Comparison of ENCODE assay signal across 8 mouse cellular contexts in the genomic region with DNA sequence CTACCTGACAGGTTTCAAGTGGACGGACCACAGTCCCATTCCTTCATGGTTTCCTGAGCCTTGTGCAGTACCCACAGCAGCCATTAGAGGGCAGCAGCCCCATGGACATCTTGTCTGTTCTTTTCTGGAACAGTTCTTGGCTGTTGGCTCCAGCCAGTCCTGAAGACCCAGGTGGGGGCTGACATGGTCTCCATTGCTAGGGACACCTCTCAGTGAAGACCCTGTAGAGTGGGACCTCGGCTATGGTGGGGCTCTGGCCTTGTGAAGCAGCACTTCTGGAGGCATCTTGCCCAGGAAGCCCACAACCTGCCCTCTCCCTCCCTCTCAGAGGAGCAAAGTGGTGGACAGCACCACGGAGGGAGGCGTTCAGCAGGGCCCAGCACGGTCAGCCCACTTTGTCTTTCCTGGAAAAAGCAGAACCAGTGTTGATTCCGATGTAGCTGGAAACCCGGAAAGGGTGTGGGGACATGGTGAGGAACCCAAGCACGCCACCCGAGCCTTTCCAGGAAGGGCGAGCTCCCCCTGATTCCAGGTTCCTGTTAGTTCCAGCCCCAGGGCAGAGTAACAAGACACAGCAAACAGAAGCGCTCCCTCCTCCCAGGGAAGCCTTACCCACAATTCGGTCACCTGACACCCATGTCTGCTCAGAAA. TPM values are rescaled to one million over a fixed set of nuclear protein-coding genes. Genes with fewer than 3 reads are reported as not detected.
DNase-seq lines count a peak whose midpoint lies in the region; ATAC-seq and TF ChIP-seq lines count a peak whose summit lies in the region.

No protein-coding gene starts in this region.

- H3K27me3 ChIP-seq in C2C12 (ENCODE audit: control insufficient read depth, insufficient read depth, insufficient read length) = no peaks in the 10 kb centered on the region
- H3K27me3 ChIP-seq in forebrain, embryonic 10.5 days (ENCODE audit: poor library complexity, severe bottlenecking) = no peaks in the 10 kb centered on the region
- no peaks in the 10 kb centered on the region for H3K27me3 ChIP-seq in heart, embryonic 15.5 days
- no peaks in the 10 kb centered on the region for H3K27me3 ChIP-seq in liver, embryonic 14.5 days (ENCODE audit: control insufficient read depth, insufficient read depth, low read length)
- no peaks in the 10 kb centered on the region for H3K27me3 ChIP-seq in stomach, embryonic 15.5 days (replicated peaks)

- peak; percentile 84 for DNase-seq in forebrain, embryonic 10.5 days (ENCODE audit: extremely low spot score, low spot score)
- peak; percentile 88 to 98 for DNase-seq in kidney, postnatal 25 days
- peak in 2 of 3 experiments; percentile 64 to 68 for DNase-seq in liver, embryonic 14.5 days (ENCODE audit: low read depth in 3 of 3, low spot score in 3 of 3)
- DNase-seq in neural tube, embryonic 10.5 days (ENCODE audit: extremely low spot score, low spot score) = peak; percentile 91

- no peaks in the 10 kb centered on the region for H3K79me3 ChIP-seq in C2C12 (ENCODE audit: low read depth)

- no peak overlapping the region for H3ac ChIP-seq in C2C12 (ENCODE audit: control insufficient read depth, insufficient read length, low read depth)

- ATAC-seq in heart, embryonic 15.5 days (replicated peaks; ENCODE audit: insufficient number of reproducible peaks, insufficient read depth, low FRiP score, low read depth) = peak; percentile 56
- ATAC-seq in liver, embryonic 14.5 days (ENCODE audit: insufficient read depth) = peak; percentile 40
- ATAC-seq in stomach, embryonic 15.5 days (ENCODE audit: insufficient read depth, low FRiP score, low read depth) = peak; percentile 40

- H3K4me2 ChIP-seq in heart, embryonic 15.5 days = 0 out of 2 replicates have a peak overlapping the region, but pooled peaks have one; percentile 18
- H3K4me2 ChIP-seq in liver, embryonic 14.5 days (ENCODE audit: low read depth) = peak overlapping the region; percentile 36
- 0 out of 2 replicates have a peak overlapping the region, but pooled peaks have one; percentile 3 for H3K4me2 ChIP-seq in stomach, embryonic 15.5 days

- H3K27ac ChIP-seq in brown adipose tissue, adult 24 weeks (replicated peaks; ENCODE audit: low read depth, low read length) = peak overlapping the region; percentile 88
- H3K27ac ChIP-seq in forebrain, embryonic 10.5 days = peak overlapping the region; percentile 66
- peak overlapping the region; percentile 45; the same call in 1 of the 2 replicates for H3K27ac ChIP-seq in heart, embryonic 15.5 days
- peak overlapping the region; percentile 22 for H3K27ac ChIP-seq in liver, embryonic 14.5 days
- no peak overlapping the region for H3K27ac ChIP-seq in stomach, embryonic 15.5 days

- H3K36me3 ChIP-seq in C2C12 (ENCODE audit: control insufficient read depth, insufficient read depth) = no peaks in the 10 kb centered on the region
- H3K36me3 ChIP-seq in forebrain, embryonic 10.5 days (replicated peaks) = peaks cover 34% of the 10 kb centered on the region
- no peaks in the 10 kb centered on the region for H3K36me3 ChIP-seq in heart, embryonic 15.5 days
- no peaks in the 10 kb centered on the region for H3K36me3 ChIP-seq in liver, embryonic 14.5 days (replicated peaks; ENCODE audit: control insufficient read depth, insufficient read depth, low read depth)
- H3K36me3 ChIP-seq in stomach, embryonic 15.5 days = no peaks in the 10 kb centered on the region

- H3K79me2 ChIP-seq in C2C12 (ENCODE audit: control insufficient read depth, insufficient read depth) = no peaks in the 10 kb centered on the region

- H3K9ac ChIP-seq in heart, embryonic 15.5 days = no peak overlapping the region
- peak overlapping the region; percentile 12; the same call in 1 of the 2 replicates for H3K9ac ChIP-seq in liver, embryonic 14.5 days (replicated peaks)
- H3K9ac ChIP-seq in stomach, embryonic 15.5 days = no peak overlapping the region

- H3K9me3 ChIP-seq in forebrain, embryonic 10.5 days = no peaks in the 10 kb centered on the region
- no peaks in the 10 kb centered on the region for H3K9me3 ChIP-seq in heart, embryonic 15.5 days (replicated peaks)
- H3K9me3 ChIP-seq in liver, embryonic 14.5 days (ENCODE audit: control insufficient read depth, low read length) = no peaks in the 10 kb centered on the region
- no peaks in the 10 kb centered on the region for H3K9me3 ChIP-seq in stomach, embryonic 15.5 days

- TF ChIP-seq EP300 in liver, embryonic 14.5 days (IDR thresholded peaks at IDR 0.05; ENCODE audit: low read depth) = no peak

- TF ChIP-seq CTCF in C2C12 (IDR thresholded peaks at IDR 0.05; ENCODE audit: control insufficient read depth, insufficient read depth, insufficient read length) = peak; percentile 80
- TF ChIP-seq CTCF in liver, embryonic 14.5 days (IDR thresholded peaks at IDR 0.05; ENCODE audit: low read depth) = peak; percentile 100

- WGBS in forebrain, embryonic 10.5 days = 29% methylated on average over 12 of the region's 12 CpGs
- WGBS in heart, embryonic 15.5 days = 34% methylated on average over 12 of the region's 12 CpGs
- 19% methylated on average over 12 of the region's 12 CpGs for WGBS in liver, embryonic 14.5 days (ENCODE audit: insufficient replicate concordance)
- WGBS in stomach, embryonic 15.5 days = 20% methylated on average over 12 of the region's 12 CpGs

- no peak overlapping the region for H3K4me3 ChIP-seq in C2C12 (ENCODE audit: insufficient read depth, poor library complexity, severe bottlenecking)
- peak overlapping the region; percentile 14; the same call in 1 of the 2 replicates for H3K4me3 ChIP-seq in brown adipose tissue, adult 24 weeks (ENCODE audit: insufficient read depth, low read depth, low read length)
- 0 out of 2 replicates have a peak overlapping the region, but pooled peaks have one; percentile 3 for H3K4me3 ChIP-seq in forebrain, embryonic 10.5 days
- no peak overlapping the region for H3K4me3 ChIP-seq in heart, embryonic 15.5 days
- H3K4me3 ChIP-seq in liver, embryonic 14.5 days (ENCODE audit: insufficient read depth in 1 of 2, low read depth in 2 of 2, low read length in 2 of 2) = no peak overlapping the region
- H3K4me3 ChIP-seq in stomach, embryonic 15.5 days (replicated peaks) = no peak overlapping the region

- peaks cover 11% of the 10 kb centered on the region for H3K4me1 ChIP-seq in brown adipose tissue, adult 24 weeks (ENCODE audit: control insufficient read depth, insufficient read depth, insufficient read length, low read length)
- H3K4me1 ChIP-seq in forebrain, embryonic 10.5 days = peaks cover 26% of the 10 kb centered on the region
- H3K4me1 ChIP-seq in heart, embryonic 15.5 days (replicated peaks) = peaks cover 14% of the 10 kb centered on the region
- peaks cover 0 to 27% of the 10 kb centered on the region in 2 experiments; a peak in 3 of 4 replicates for H3K4me1 ChIP-seq in liver, embryonic 14.5 days (replicated peaks; ENCODE audit: control insufficient read depth in 2 of 2, insufficient read depth in 2 of 2, low read length in 1 of 2)
- peaks cover 20% of the 10 kb centered on the region for H3K4me1 ChIP-seq in stomach, embryonic 15.5 days

RNA-seq across cellular contexts. Expression of gene Cyp2w1, which starts 12.0 kb away (rescaled TPM):
- not detected for polyA plus RNA-seq in C2C12 (2012; fragmentation: generic; extraction: Trizol)
- not detected in 2 replicates for polyA plus RNA-seq in brown adipose tissue, adult 24 weeks (2012; ENCODE audit: insufficient read depth, insufficient read length, missing spikeins)
- polyA plus RNA-seq in forebrain, embryonic 10.5 days (2016; fragmentation: Nextera tagmentation; extraction: Ambion mirVana) = not detected in 2 replicates
- 0.47 TPM in 1 of 2 replicates, not detected in the other for polyA plus RNA-seq in heart, embryonic 15.5 days (2015; fragmentation: Nextera tagmentation; extraction: Ambion mirVana)
- 0.03 and 0.05 TPM in 2 replicates for polyA plus RNA-seq in liver, embryonic 14.5 days (2012; rRNA removed)
- not detected in 2 replicates for polyA plus RNA-seq in liver, embryonic 14.5 days (2014; fragmentation: Nextera tagmentation; extraction: Ambion mirVana)
- polyA plus RNA-seq in stomach, embryonic 15.5 days (2015; fragmentation: Nextera tagmentation; extraction: Ambion mirVana) = 8.5 and 11.6 TPM in 2 replicates

RNA-seq across cellular contexts. Expression of gene Gpr146, which starts 13.1 kb away (rescaled TPM):
- 1.7 TPM for polyA plus RNA-seq in C2C12 (2012; fragmentation: generic; extraction: Trizol)
- polyA plus RNA-seq in brown adipose tissue, adult 24 weeks (2012; ENCODE audit: insufficient read depth, insufficient read length, missing spikeins) = 18.1 and 19.7 TPM in 2 replicates
- polyA plus RNA-seq in forebrain, embryonic 10.5 days (2016; fragmentation: Nextera tagmentation; extraction: Ambion mirVana) = 1.6 and 1.8 TPM in 2 replicates
- polyA plus RNA-seq in heart, embryonic 15.5 days (2015; fragmentation: Nextera tagmentation; extraction: Ambion mirVana) = 14.0 and 14.7 TPM in 2 replicates
- 14.6 and 14.7 TPM in 2 replicates for polyA plus RNA-seq in liver, embryonic 14.5 days (2012; rRNA removed)
- polyA plus RNA-seq in liver, embryonic 14.5 days (2014; fragmentation: Nextera tagmentation; extraction: Ambion mirVana) = 18.4 and 20.1 TPM in 2 replicates
- polyA plus RNA-seq in stomach, embryonic 15.5 days (2015; fragmentation: Nextera tagmentation; extraction: Ambion mirVana) = 2.7 and 3.3 TPM in 2 replicates

RNA-seq across cellular contexts. Expression of gene Cox19, which starts 13.2 kb away (rescaled TPM):
- 52.9 TPM for polyA plus RNA-seq in C2C12 (2012; fragmentation: generic; extraction: Trizol)
- polyA plus RNA-seq in brown adipose tissue, adult 24 weeks (2012; ENCODE audit: insufficient read depth, insufficient read length, missing spikeins) = 250 and 278 TPM in 2 replicates
- polyA plus RNA-seq in forebrain, embryonic 10.5 days (2016; fragmentation: Nextera tagmentation; extraction: Ambion mirVana) = 119 and 120 TPM in 2 replicates
- 69.7 and 77.3 TPM in 2 replicates for polyA plus RNA-seq in heart, embryonic 15.5 days (2015; fragmentation: Nextera tagmentation; extraction: Ambion mirVana)
- polyA plus RNA-seq in liver, embryonic 14.5 days (2012; rRNA removed) = 22.6 and 23.3 TPM in 2 replicates
- 61.4 and 62.3 TPM in 2 replicates for polyA plus RNA-seq in liver, embryonic 14.5 days (2014; fragmentation: Nextera tagmentation; extraction: Ambion mirVana)
- 109 and 115 TPM in 2 replicates for polyA plus RNA-seq in stomach, embryonic 15.5 days (2015; fragmentation: Nextera tagmentation; extraction: Ambion mirVana)

RNA-seq across cellular contexts. Expression of gene Adap1, which starts 39.0 kb away (rescaled TPM):
- polyA plus RNA-seq in C2C12 (2012; fragmentation: generic; extraction: Trizol) = 0.06 TPM
- 14.9 and 20.4 TPM in 2 replicates for polyA plus RNA-seq in brown adipose tissue, adult 24 weeks (2012; ENCODE audit: insufficient read depth, insufficient read length, missing spikeins)
- 0.27 and 0.49 TPM in 2 replicates for polyA plus RNA-seq in forebrain, embryonic 10.5 days (2016; fragmentation: Nextera tagmentation; extraction: Ambion mirVana)
- polyA plus RNA-seq in heart, embryonic 15.5 days (2015; fragmentation: Nextera tagmentation; extraction: Ambion mirVana) = 1.9 and 3.1 TPM in 2 replicates
- polyA plus RNA-seq in liver, embryonic 14.5 days (2012; rRNA removed) = 3.0 and 3.1 TPM in 2 replicates
- 2.2 and 2.7 TPM in 2 replicates for polyA plus RNA-seq in liver, embryonic 14.5 days (2014; fragmentation: Nextera tagmentation; extraction: Ambion mirVana)
- 12.3 and 13.0 TPM in 2 replicates for polyA plus RNA-seq in stomach, embryonic 15.5 days (2015; fragmentation: Nextera tagmentation; extraction: Ambion mirVana)

RNA-seq across cellular contexts. Expression of gene C130050O18Rik, which starts 40.7 kb away (rescaled TPM):
- 0.20 TPM for polyA plus RNA-seq in C2C12 (2012; fragmentation: generic; extraction: Trizol)
- 1.3 TPM in 1 of 2 replicates, not detected in the other for polyA plus RNA-seq in brown adipose tissue, adult 24 weeks (2012; ENCODE audit: insufficient read depth, insufficient read length, missing spikeins)
- polyA plus RNA-seq in forebrain, embryonic 10.5 days (2016; fragmentation: Nextera tagmentation; extraction: Ambion mirVana) = 0.15 and 0.34 TPM in 2 replicates
- 0.63 and 0.76 TPM in 2 replicates for polyA plus RNA-seq in heart, embryonic 15.5 days (2015; fragmentation: Nextera tagmentation; extraction: Ambion mirVana)
- polyA plus RNA-seq in liver, embryonic 14.5 days (2012; rRNA removed) = 0.93 and 1.1 TPM in 2 replicates
- polyA plus RNA-seq in liver, embryonic 14.5 days (2014; fragmentation: Nextera tagmentation; extraction: Ambion mirVana) = 1.0 and 1.3 TPM in 2 replicates
- 0.72 and 1.1 TPM in 2 replicates for polyA plus RNA-seq in stomach, embryonic 15.5 days (2015; fragmentation: Nextera tagmentation; extraction: Ambion mirVana)

Comparison
In these comparisons a context has a peak if more than half of its experiments do, and no peak if none do; other contexts are left out.
1. H3K4me3 ChIP-seq: peak in brown adipose tissue, adult 24 weeks (single experiment) and forebrain, embryonic 10.5 days (single experiment); none in C2C12 (single experiment), heart, embryonic 15.5 days (single experiment), liver, embryonic 14.5 days (0 of 2) and stomach, embryonic 15.5 days (single experiment).
2. Peak in every context shown above with its lines, with median percentiles within 50 percentile points of each other: DNase-seq, ATAC-seq and H3K4me2 ChIP-seq.